Mouse (Mus musculus) embryonic fibroblast, embryonic 13.5 days (primary cell): ENCODE data around the gene Tbx4. TPM values are rescaled to one million over a fixed set of nuclear protein-coding genes. Genes with fewer than 3 reads are reported as not detected.
A peak's percentile ranks its signal among the peaks of the same experiment; 100 is the strongest.

Experiments used
- H3K27ac ChIP-seq: 2 replicates; pipeline ENCODE4 v1.5.1; 2012; ENCODE audit warnings: low read length, control low read depth, inconsistent platforms; ENCODE audit not compliant: insufficient read depth
- H3K4me1 ChIP-seq: 2 replicates; pipeline ENCODE4 v1.6.1; 2011; ENCODE audit warnings: low read length; ENCODE audit not compliant: control insufficient read depth, insufficient read depth
- H3K4me3 ChIP-seq: 2 replicates; pipeline ENCODE4 v1.5.1; 2011; ENCODE audit warnings: mild to moderate bottlenecking, control low read depth, low read length; ENCODE audit not compliant: insufficient read depth
- CTCF ChIP-seq: IDR thresholded peaks from 2 replicates; pipeline ENCODE4 v1.5.1; 2011; ENCODE audit warnings: mild to moderate bottlenecking, control low read depth, low read length, moderate library complexity, borderline replicate concordance; ENCODE audit not compliant: insufficient read depth
- POLR2A ChIP-seq: IDR thresholded peaks from 2 replicates; pipeline ENCODE4 v1.6.1; 2011; ENCODE audit warnings: low read depth, mild to moderate bottlenecking, control low read depth, low read length, moderate library complexity
- polyA plus RNA-seq: library from polyadenylated mRNA; stranded (reverse); fragments of >200 nt; gene quantifications from 2 replicates; pipeline ENCODE4 v1.2.4, GENCODE M21; 2011; ENCODE audit warnings: low read depth; ENCODE audit not compliant: missing spikeins, insufficient read length

The Tbx4 gene
- polyA plus RNA-seq, 1 experiment, result 12.0 TPM

DNA sequence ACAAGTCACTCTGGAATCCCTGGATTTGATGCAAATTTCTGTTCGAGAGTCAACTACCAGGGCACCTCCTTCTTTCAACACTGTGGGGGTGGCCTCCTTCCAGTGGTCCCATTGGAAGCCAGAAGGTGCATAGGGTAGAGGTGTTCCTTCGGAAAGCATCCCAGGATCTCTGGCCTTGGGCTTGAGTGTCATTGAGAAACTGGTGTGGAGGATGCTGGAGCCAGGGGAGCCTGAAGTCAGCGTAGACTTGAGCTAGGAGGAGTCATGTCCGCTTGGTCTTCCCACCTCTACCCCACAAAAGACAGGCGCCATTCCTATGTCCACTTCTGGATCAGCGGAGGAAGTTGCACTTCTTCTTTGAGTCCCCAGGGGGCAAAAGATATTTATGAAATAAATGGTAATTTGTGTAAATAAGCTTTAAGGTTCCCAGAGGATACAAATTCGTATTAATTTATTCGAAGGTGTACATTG, 45.0 kb upstream of the Tbx4 start:
- Histone ChIP-seq H3K27ac (no peak overlapping the region), H3K4me3 (no peak overlapping the region), H3K4me1 (no peaks in the 10 kb centered on the region; the same call in 1 of the 2 replicates)
- TF ChIP-seq CTCF (no peak), POLR2A (no peak)

DNA sequence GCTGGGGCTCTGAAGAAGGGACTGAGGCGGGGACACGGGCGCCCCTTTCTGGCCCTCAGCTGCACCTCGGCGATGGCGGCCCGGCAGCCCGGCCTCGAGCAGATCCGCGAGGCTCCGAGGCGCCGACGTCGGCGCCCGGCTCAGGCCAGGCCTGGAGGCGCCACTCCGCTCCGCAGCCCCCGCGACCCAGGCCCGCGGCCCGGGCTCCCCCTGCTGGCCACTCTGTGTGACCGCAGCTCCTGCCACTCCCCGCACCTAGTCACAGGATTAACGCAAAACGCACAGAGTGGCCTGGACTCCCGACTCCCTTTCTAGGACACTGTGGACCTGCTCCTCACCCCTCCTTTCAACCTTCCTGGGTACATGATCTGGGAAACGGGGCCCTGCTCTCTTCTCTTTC, 44.2 kb upstream of the Tbx4 start:
- Histone ChIP-seq H3K27ac (no peak overlapping the region), H3K4me1 (no peaks in the 10 kb centered on the region; the same call in 1 of the 2 replicates), H3K4me3 (no peak overlapping the region)
- TF ChIP-seq POLR2A (no peak), CTCF (peak; percentile 63)

DNA sequence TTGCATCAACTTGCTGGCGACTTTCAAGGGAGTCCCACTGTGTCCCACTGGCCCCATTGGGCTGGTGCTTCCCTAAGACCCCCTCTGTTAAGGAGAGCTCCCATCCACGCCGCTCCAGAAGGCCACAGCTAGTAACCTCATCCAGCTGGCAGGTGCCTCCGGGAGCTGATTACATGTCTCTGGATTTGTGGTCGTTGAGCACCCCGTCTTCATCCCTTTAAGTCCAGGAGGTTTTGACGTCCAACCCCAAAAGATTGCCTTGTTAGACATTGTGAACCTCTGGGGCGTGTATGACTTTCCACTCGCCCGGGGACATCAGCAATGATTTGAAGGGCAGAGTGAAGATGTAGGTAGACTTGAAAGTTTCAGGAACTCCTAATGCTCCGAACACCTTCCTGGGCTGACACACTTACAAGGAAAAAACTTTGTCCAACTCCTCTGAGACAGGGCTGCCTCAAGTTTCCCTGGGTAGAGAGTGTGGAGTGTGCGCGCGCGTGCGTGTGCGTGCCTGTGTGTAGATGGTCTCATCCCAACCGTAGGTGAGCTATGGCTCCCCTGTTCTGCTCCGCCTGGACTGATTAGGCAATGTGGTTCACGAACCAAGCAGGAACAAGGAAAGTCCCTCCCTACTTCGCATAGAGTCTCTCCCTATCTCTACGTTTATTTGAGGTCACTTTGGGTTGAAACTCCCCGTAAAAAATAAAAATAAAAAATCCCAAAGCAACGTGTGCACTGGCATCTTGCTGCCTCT, 43.5 kb upstream of the Tbx4 start:
- H3K4me1 ChIP-seq, result no peaks in the 10 kb centered on the region; the same call in 1 of the 2 replicates
- no peak overlapping the region for H3K4me3 ChIP-seq
- TF ChIP-seq CTCF, result no peak
- TF ChIP-seq POLR2A, result no peak
- no peak overlapping the region for H3K27ac ChIP-seq

DNA sequence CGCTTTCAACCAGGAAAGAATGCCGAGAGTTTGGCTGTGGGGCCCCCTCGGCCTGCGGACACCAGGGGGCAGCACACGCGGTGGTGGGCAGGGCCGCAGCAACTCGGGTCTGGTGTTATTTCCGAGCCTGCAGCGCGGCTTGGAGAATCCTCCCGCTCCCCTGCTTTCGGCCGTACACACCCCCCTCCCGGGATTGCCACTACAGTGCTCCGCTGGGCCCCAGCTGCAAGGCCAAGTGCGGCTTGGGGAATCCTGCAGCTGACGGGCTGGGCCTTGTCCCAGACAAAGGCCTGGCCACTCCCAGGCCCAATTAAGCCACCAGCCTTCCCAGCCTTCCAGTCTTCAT, 42.9 kb upstream of the Tbx4 start:
- Histone ChIP-seq H3K4me1 (no peaks in the 10 kb centered on the region; the same call in 1 of the 2 replicates), H3K27ac (no peak overlapping the region), H3K4me3 (no peak overlapping the region)
- TF ChIP-seq CTCF (peak; percentile 64), POLR2A (peak; percentile 26)

DNA sequence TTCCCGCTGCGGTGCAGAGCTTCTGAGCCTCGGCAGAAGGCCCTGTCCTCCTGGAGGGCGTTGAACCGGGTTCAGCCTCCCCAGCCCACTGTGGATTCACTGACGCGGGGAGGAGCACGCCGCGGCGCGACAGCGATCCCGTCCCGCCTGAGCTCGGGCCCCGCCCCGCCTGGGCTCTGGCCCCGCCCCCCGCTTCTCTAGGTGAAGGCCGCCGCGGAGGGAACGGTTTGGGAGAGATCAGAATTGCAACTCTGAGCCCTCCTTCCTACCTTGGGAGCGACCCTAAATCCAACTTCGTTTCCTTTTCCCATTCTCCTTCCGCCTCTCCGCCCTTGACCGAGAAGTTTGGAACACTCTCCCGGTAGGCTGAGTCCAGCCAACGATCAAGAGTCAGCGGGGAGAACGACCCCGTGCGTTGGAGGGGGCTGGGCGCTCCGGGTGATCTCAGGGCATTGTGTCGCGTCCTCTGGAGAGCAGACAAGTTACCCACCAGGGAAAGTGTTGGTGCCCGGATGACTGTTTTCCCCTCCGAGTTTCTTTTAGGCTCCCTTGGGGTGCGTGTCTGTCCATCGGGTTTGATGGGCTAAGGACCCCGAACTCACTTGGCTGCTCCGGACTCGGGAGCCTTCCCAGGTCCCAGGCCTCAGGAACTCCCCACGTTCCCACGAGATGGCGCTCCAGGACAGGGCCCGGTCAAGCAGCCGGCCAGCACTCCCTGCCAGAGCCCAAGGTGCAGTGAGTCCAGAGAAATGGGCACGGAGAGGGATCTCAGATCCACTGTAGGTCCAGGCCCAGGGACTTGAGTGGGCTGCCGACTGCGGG, 41.9 kb upstream of the Tbx4 start:
- TF ChIP-seq CTCF (peak; percentile 78), POLR2A (peak; percentile 68)
- Histone ChIP-seq H3K27ac (no peak overlapping the region), H3K4me1 (no peaks in the 10 kb centered on the region), H3K4me3 (peak overlapping the region; percentile 63)

- Histone ChIP-seq H3K4me1 (no peaks in the 10 kb centered on the region), H3K27ac (no peak overlapping the region), H3K4me3 (no peak overlapping the region)
- TF ChIP-seq CTCF, result no peak
- TF ChIP-seq POLR2A, result no peak
Measured at GRCm38 (mm10) chr11:85844971-85845370, 41.3 kb upstream of the Tbx4 start.

- TF ChIP-seq CTCF (no peak), POLR2A (no peak)
- Histone ChIP-seq H3K27ac (no peak overlapping the region), H3K4me3 (no peak overlapping the region), H3K4me1 (no peaks in the 10 kb centered on the region)
Measured at GRCm38 (mm10) chr11:85845921-85846320, 40.3 kb upstream of the Tbx4 start.

DNA sequence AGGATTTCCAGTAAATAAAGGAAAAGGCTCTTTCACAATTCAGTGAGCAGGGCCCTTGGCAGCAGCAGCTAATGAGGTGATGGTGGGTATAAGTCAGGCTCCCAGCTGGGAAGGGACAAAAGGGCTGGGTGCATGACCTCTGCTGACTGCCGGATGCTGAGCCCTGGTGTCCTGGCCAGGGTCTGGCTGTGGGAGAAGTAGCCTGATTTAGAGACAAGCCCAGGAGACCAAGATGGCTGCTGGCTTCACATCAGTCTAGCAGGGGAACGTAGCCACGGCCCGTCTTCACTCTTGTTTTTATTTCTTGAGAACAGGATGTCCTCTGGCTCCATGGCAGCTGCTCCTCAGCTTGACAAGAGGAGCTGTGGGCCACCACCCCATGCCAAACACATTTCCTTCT, 39.7 kb upstream of the Tbx4 start:
- no peaks in the 10 kb centered on the region for H3K4me1 ChIP-seq
- TF ChIP-seq POLR2A (no peak), CTCF (no peak)
- no peak overlapping the region for H3K27ac ChIP-seq
- no peak overlapping the region for H3K4me3 ChIP-seq

DNA sequence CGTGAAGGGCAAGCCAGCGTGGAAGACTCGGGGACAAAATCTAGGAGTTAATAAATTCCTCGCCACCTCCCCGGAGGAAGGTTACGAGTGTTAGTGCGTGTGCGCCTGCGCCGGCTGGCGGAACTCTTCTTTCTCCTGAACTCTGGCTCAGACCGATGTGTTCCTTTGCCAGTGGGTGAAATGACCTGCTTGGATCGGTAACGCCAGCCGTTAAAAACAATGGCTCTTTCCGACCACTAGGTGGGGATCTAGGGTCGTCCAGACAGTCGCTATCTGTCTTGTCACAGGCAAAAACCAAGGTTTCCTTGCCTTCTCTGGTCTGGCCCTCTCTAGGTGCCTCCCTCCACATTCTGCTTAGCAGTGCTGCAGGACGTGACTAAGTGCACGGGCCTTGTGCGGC, 37.2 kb upstream of the Tbx4 start:
- Histone ChIP-seq H3K4me1 (no peaks in the 10 kb centered on the region), H3K27ac (no peak overlapping the region), H3K4me3 (no peak overlapping the region)
- TF ChIP-seq CTCF, result peak; percentile 43; the same call in 1 of the 2 replicates
- no peak for TF ChIP-seq POLR2A

GRCm38 (mm10) chr11:85850233-85850632, 36.0 kb upstream of the Tbx4 start, which contains the start of gene Gm11444:
Gene Gm11444, minus strand, starts transcription at chr11:85850333.
- Histone ChIP-seq H3K27ac (no peak within 1 kb of the TSS), H3K4me1 (no peaks in the 10 kb centered on the region), H3K4me3 (no peak within 1 kb of the TSS)
- no peak for TF ChIP-seq CTCF
- TF ChIP-seq POLR2A, result no peak
